Mouse (Mus musculus) C2C12 (cell line): ENCODE measurements around the gene Saxo1. TPM values are rescaled to one million over a fixed set of nuclear protein-coding genes. Genes with fewer than 3 reads are reported as not detected.

ENCODE experiments used
- H3K27me3 ChIP-seq: one replicate; pipeline ENCODE4 v1.6.1; 2011; ENCODE audit not compliant: control insufficient read depth, insufficient read depth, insufficient read length
- H3K36me3 ChIP-seq: one replicate; pipeline ENCODE4 v1.6.1; 2011; ENCODE audit not compliant: control insufficient read depth, insufficient read depth
- H3K4me3 ChIP-seq: one replicate; pipeline ENCODE4 v1.5.1; 2011; ENCODE audit warnings: mild to moderate bottlenecking, control low read depth; ENCODE audit not compliant: poor library complexity, insufficient read depth, severe bottlenecking
- H3K79me2 ChIP-seq: one replicate; pipeline ENCODE4 v1.6.1; 2011; ENCODE audit not compliant: control insufficient read depth, insufficient read depth
- H3K79me3 ChIP-seq: one replicate; pipeline ENCODE4 v1.6.1; 2011; ENCODE audit warnings: low read depth, control low read depth
- H3ac ChIP-seq: one replicate; pipeline ENCODE3; 2011; ENCODE audit warnings: low read depth; ENCODE audit not compliant: control insufficient read depth, insufficient read length
- CEBPB ChIP-seq: IDR thresholded peaks from one replicate; pipeline ENCODE4 v1.6.1; 2011; ENCODE audit warnings: low read depth, mild to moderate bottlenecking, control low read depth, moderate library complexity
- CTCF ChIP-seq: IDR thresholded peaks from one replicate; pipeline ENCODE4 v1.5.1; 2011; ENCODE audit not compliant: control insufficient read depth, insufficient read depth, insufficient read length
- FOSL1 ChIP-seq: IDR thresholded peaks from one replicate; pipeline ENCODE4 v1.8.0; 2011; ENCODE audit warnings: mild to moderate bottlenecking, low read length; ENCODE audit not compliant: poor library complexity, insufficient read depth, severe bottlenecking
- MAX ChIP-seq: IDR thresholded peaks from one replicate; pipeline ENCODE4 v1.6.1; 2011; ENCODE audit warnings: mild to moderate bottlenecking, control low read depth
- MYOD1 ChIP-seq: IDR thresholded peaks from one replicate; pipeline ENCODE4 v1.6.1; 2011; ENCODE audit warnings: low read depth; ENCODE audit not compliant: control insufficient read depth, insufficient read length
- MYOG ChIP-seq: IDR thresholded peaks from one replicate; pipeline ENCODE4 v1.6.1; 2011; ENCODE audit not compliant: control insufficient read depth, insufficient read length; ENCODE audit errors: extremely low read depth
- USF1 ChIP-seq: IDR thresholded peaks from one replicate; pipeline ENCODE4 v1.6.1; 2011; ENCODE audit warnings: low read depth, mild to moderate bottlenecking, control low read depth, moderate library complexity
- polyA plus RNA-seq: library from polyadenylated mRNA; unstranded; fragments of >200 nt; fragmentation: generic; extraction: Trizol; gene quantifications from one replicate; pipeline ENCODE4 v1.2.1, GENCODE M21; 2012; ENCODE audit warnings: missing spikeins

Saxo1 gene
- polyA plus RNA-seq, 1 experiment = not detected

GRCm38 (mm10) chr4:86555035-86555707, 3.0 kb downstream of the Saxo1 start:
- Histone ChIP-seq H3K27me3 (peaks cover 26% of the 10 kb centered on the region), H3K4me3 (no peak overlapping the region), H3ac (no peak overlapping the region), H3K79me2 (no peaks in the 10 kb centered on the region), H3K79me3 (no peaks in the 10 kb centered on the region), H3K36me3 (no peaks in the 10 kb centered on the region)
- TF ChIP-seq CTCF = peak; percentile 8
- no peak for TF ChIP-seq USF1

DNA sequence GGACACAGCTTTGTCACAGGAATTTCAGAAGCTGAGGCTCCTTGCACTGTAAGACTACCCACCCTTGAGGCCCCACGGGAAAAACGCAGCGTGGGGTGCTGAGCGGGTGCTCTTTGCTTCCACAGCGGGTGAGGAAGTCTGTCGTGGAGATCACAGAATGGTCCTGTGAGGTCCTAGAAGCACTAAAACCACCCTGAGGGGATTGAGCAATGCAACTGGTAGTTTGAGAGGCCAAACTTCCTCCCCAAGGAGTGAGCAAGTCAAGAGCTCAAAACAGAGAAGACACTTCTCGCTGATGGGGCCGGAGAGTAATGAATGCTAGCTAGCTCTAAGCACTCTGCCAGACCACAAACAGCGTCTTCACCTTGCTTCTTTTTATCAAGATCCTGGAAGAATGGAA, 9.8 kb downstream of the Saxo1 start:
- Histone ChIP-seq H3ac (no peak overlapping the region), H3K79me2 (no peaks in the 10 kb centered on the region), H3K27me3 (peaks cover 16% of the 10 kb centered on the region), H3K79me3 (no peaks in the 10 kb centered on the region), H3K36me3 (no peaks in the 10 kb centered on the region), H3K4me3 (no peak overlapping the region)
- no peak for TF ChIP-seq USF1
- no peak for TF ChIP-seq MYOD1
- no peak for TF ChIP-seq FOSL1
- TF ChIP-seq CTCF = no peak

- Histone ChIP-seq H3K36me3 (no peaks in the 10 kb centered on the region), H3ac (no peak overlapping the region), H3K79me3 (no peaks in the 10 kb centered on the region), H3K27me3 (peaks cover 5% of the 10 kb centered on the region), H3K79me2 (no peaks in the 10 kb centered on the region), H3K4me3 (no peak overlapping the region)
- TF ChIP-seq FOSL1 (no peak), MYOG (no peak), USF1 (no peak), MAX (no peak), CEBPB (no peak), MYOD1 (no peak), CTCF (no peak)
Observed at GRCm38 (mm10) chr4:86545615-86546014, 12.5 kb downstream of the Saxo1 start.

DNA sequence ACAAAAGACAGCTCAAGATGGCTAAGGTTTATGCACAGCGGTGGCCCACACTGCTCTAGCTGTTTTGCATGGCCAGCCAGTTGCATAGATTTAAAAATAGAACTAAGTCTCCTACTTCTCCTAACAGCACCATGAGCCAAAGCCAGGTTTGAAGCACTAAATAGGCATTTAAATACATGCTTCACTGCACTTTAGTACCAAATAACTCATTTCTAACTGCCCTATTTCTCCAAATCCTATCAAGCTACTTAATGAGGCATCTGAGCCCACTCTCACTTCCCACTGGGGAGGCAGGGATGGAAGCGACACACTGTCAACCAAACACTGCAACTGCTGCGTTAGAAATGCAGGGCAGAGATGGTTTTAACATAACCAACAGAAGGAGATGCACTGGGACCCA, 14.1 kb downstream of the Saxo1 start:
- TF ChIP-seq CEBPB = no peak
- no peak for TF ChIP-seq CTCF
- TF ChIP-seq USF1 = no peak
- no peak for TF ChIP-seq MYOG
- no peak for TF ChIP-seq MAX
- TF ChIP-seq FOSL1 = no peak
- no peak for TF ChIP-seq MYOD1
- Histone ChIP-seq H3ac (no peak overlapping the region), H3K79me2 (no peaks in the 10 kb centered on the region), H3K27me3 (peaks cover 5% of the 10 kb centered on the region), H3K4me3 (no peak overlapping the region), H3K79me3 (no peaks in the 10 kb centered on the region), H3K36me3 (no peaks in the 10 kb centered on the region)

DNA sequence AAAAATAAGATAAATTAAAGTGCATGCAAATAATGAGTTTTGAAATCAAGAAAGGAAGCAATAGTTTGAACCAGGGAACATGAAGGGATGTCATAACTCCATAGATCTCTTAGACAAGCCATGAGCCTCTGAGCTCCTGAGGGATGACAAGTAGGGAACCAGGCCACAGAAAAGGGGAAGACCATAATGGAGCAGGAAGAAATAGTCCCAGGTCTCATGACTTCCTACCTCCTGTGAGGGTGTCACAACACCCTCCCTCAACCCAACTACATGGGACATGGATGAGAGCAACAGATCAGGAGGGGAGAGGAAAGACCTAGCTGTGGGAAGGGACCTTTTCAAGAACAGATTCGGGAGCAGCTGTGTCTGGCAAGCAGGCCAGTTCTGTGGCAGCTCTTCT, 16.6 kb downstream of the Saxo1 start:
- H3K4me3 ChIP-seq = no peak overlapping the region
- H3K79me2 ChIP-seq = no peaks in the 10 kb centered on the region
- H3K36me3 ChIP-seq = no peaks in the 10 kb centered on the region
- no peaks in the 10 kb centered on the region for H3K27me3 ChIP-seq
- TF ChIP-seq CTCF = no peak
- TF ChIP-seq CEBPB = no peak
- TF ChIP-seq MAX = no peak
- TF ChIP-seq FOSL1 = no peak
- no peak for TF ChIP-seq MYOG
- no peak for TF ChIP-seq MYOD1
- TF ChIP-seq USF1 = no peak
- no peaks in the 10 kb centered on the region for H3K79me3 ChIP-seq
- no peak overlapping the region for H3ac ChIP-seq

DNA sequence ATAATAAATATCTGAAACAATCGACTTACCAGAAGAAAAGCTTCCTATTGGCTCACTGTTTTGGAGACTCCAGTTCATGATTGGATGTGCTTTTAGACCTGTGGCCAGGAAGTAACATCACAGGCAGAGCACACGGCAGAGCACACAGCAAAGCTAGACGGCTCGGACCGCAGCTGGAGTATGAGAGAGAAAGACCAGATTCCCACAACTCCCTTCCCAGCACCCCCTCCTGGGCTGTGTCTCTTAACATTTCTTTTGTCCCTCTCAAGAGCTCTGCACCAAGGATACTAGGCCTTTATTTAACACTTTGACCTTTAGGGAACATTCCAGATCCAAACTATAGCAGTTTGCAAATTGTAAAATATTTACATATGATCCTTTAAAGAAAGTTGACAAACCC, 19.2 kb downstream of the Saxo1 start:
- Histone ChIP-seq H3K4me3 (no peak overlapping the region), H3K79me3 (no peaks in the 10 kb centered on the region), H3K27me3 (no peaks in the 10 kb centered on the region), H3ac (no peak overlapping the region), H3K79me2 (no peaks in the 10 kb centered on the region), H3K36me3 (no peaks in the 10 kb centered on the region)
- no peak for TF ChIP-seq MAX
- TF ChIP-seq USF1 = no peak
- no peak for TF ChIP-seq CEBPB
- no peak for TF ChIP-seq FOSL1
- no peak for TF ChIP-seq MYOD1
- TF ChIP-seq CTCF = no peak
- TF ChIP-seq MYOG = no peak
